Mouse (Mus musculus): ENCODE measurements around the gene Vps4a. TPM values are rescaled to one million over a fixed set of nuclear protein-coding genes. Genes with fewer than 3 reads are reported as not detected.

Gene Vps4a
- polyA plus RNA-seq, 1 experiment from 2014 or later = 57.8 TPM

DNA sequence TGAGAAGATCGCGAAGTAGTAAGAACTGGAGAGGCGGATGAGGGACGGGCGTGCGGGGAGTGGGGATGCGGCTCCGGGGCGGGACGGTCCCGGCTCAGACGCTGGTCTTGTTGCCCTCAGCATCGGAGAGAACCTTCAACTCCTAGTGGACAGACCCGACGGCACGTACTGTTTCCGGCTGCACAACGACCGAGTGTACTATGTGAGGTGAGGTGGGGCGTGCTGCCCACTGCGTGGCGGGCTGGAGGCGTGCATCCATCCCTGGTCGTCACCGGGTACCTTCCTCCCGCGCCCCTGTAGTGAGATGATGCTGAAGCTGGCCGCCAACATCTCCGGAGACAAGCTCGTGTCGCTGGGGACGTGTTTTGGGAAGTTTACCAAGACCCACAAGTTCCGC is 25.9 kb downstream of the Vps4a start:
- peak overlapping the region; percentile 99 for H3K4me3 ChIP-seq (ENCODE audit: low read length)
- peaks cover 26% of the 10 kb centered on the region for H3K36me3 ChIP-seq (ENCODE audit: control insufficient read depth, insufficient read depth)
- H3K9ac ChIP-seq (ENCODE audit: low read length) = peak overlapping the region; percentile 86
- H3K27me3 ChIP-seq (ENCODE audit: control insufficient read depth, insufficient read depth, low read length) = no peaks in the 10 kb centered on the region
- H3K9me3 ChIP-seq (replicated peaks; ENCODE audit: control insufficient read depth, low read length) = no peaks in the 10 kb centered on the region
- peak overlapping the region; percentile 43; the same call in 1 of the 2 replicates for H3K27ac ChIP-seq (ENCODE audit: low read length)
- peak overlapping the region; percentile 96 for H3K4me2 ChIP-seq (ENCODE audit: low read depth, low read length)
- H3K4me1 ChIP-seq (ENCODE audit: control insufficient read depth, insufficient read depth, low read length) = peaks cover 17% of the 10 kb centered on the region
- ATAC-seq (replicated peaks; ENCODE audit: extremely low read depth, insufficient read depth, low FRiP score) = peak; percentile 16
- under 1% methylated on average over 33 of the region's 33 CpGs for WGBS

DNA sequence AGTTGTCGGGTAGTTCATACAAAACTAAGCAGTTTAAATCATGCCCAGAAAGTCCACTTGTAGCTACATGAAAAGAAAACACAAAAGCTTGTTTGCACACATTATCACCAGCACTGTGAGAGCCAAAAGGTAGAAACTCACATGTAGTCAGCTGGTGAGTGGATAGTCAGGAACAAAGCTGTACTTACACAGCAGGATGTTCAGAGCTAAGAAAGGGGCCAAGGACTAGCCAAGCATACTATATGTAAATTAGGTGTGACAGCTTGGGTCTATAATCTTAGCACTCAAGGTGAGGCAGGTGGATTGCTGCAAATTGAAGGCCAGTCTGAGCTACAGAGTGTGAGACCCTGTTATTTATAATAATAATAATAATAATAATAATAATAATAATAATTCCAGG is 31.6 kb downstream of the Vps4a start:
- Histone ChIP-seq H3K36me3 (ENCODE audit: control insufficient read depth, insufficient read depth) (peaks cover 10% of the 10 kb centered on the region), H3K9me3 (replicated peaks; ENCODE audit: control insufficient read depth, low read length) (no peaks in the 10 kb centered on the region), H3K27me3 (ENCODE audit: control insufficient read depth, insufficient read depth, low read length) (no peaks in the 10 kb centered on the region), H3K9ac (ENCODE audit: low read length) (no peak overlapping the region), H3K4me3 (ENCODE audit: low read length) (no peak overlapping the region), H3K4me1 (ENCODE audit: control insufficient read depth, insufficient read depth, low read length) (peaks cover 3% of the 10 kb centered on the region; the same call in 1 of the 2 replicates), H3K4me2 (ENCODE audit: low read depth, low read length) (no peak overlapping the region), H3K27ac (ENCODE audit: low read length) (no peak overlapping the region)
- ATAC-seq (replicated peaks; ENCODE audit: extremely low read depth, insufficient read depth, low FRiP score) = no peak
- WGBS = 86% methylated on average over 1 of the region's 1 CpGs

DNA sequence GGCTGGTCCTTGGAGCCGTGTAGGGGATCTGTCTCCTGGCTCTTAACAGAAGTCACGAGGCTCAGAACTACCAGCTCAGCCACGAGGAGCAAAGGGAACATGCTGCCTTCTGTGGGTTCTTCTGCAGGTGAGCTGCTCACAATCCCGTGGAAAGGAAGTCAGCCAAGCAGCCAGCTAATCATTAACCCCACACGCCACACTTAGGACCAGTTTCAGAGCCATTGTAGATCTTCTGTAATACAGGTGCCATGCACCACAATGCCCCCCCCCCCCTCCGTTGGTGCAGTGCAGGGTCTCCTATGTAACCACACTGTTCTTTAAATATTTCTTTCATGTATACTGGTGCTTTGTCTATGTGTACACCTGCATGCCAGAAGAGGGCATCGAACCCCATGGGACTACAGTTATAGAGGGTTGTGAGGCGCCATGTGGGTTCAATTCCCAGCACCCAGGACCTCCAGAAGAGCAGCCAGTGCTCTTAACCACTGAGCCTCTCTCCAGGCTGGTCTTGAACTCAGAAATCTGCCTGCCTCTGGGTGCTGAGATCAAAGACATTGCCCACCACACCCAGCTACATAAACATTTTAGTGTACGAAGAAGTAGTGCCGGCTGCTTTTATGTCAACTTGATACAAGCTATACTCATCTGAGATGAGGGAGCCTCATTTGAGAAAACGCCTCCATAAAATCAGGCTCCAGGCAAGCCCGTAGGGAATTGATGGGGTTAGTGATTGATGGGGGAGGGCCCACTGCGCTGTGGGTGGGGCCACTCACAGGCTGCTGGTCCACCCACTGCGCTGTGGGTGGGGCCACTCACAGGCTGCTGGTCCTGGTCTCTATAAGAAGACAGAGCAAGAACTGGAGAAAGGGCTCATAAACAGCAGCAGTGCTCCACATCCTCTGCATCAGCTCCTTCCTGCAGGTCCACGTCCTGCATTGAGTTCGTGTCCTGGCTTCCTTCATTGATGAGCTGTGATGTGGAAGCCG is 34.8 kb downstream of the Vps4a start, which contains the start of gene Tmed6:
Gene Tmed6 (minus strand): TSS at position 134 of the 986 bp plus-strand sequence.
- Histone ChIP-seq H3K4me3 (ENCODE audit: low read length) (no peak within 1 kb of the TSS), H3K27me3 (ENCODE audit: control insufficient read depth, insufficient read depth, low read length) (no peaks in the 10 kb centered on the region), H3K4me2 (ENCODE audit: low read depth, low read length) (no peak within 1 kb of the TSS), H3K9me3 (replicated peaks; ENCODE audit: control insufficient read depth, low read length) (no peaks in the 10 kb centered on the region), H3K36me3 (ENCODE audit: control insufficient read depth, insufficient read depth) (peaks cover 11% of the 10 kb centered on the region), H3K9ac (ENCODE audit: low read length) (no peak within 1 kb of the TSS), H3K27ac (ENCODE audit: low read length) (no peak within 1 kb of the TSS), H3K4me1 (ENCODE audit: control insufficient read depth, insufficient read depth, low read length) (no peaks in the 10 kb centered on the region)
- WGBS = 57% methylated on average over 17 of the region's 17 CpGs
- ATAC-seq (replicated peaks; ENCODE audit: extremely low read depth, insufficient read depth, low FRiP score) = no peak

DNA sequence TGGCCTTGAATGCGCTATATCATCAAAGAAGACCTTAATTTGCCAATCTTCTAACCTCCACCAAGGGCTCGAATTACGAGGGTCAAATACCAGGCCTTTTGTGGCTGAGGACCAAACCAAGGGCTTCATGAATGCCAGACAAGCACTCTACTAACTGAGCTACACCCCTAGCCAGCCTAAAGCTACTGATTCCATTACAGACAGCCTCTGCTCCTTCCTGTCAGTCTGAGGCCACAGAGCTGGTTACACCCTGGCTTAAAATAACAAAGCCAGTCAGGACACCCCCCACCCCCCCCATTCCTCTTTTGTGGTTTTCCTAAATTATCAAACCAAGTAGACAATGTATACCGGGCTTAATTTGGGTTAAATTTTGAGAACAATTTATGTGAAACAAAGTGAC is 42.7 kb downstream of the Vps4a start:
- Histone ChIP-seq H3K9ac (ENCODE audit: low read length) (no peak overlapping the region), H3K36me3 (ENCODE audit: control insufficient read depth, insufficient read depth) (peaks cover 40% of the 10 kb centered on the region), H3K27me3 (ENCODE audit: control insufficient read depth, insufficient read depth, low read length) (no peaks in the 10 kb centered on the region)

DNA sequence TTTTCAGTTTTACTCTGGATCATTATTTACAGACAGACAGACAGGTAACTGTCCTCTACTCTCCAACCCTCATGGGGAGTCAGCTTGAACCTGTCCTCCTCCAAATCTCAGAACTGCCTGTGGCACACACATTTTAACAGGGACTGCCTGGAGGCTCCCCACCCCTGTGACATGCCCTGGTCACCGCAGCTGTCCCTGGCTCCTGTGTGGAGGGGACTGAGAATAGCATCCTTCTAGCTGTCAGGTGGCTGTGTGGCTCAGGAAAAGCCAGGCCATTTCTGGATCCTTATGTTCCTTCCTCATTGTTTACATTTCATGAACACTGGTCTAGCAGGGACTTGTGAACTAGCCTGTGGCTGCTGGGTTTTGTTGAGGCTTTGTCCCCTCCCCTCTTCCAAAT is 43.1 kb downstream of the Vps4a start:
- no peaks in the 10 kb centered on the region for H3K27me3 ChIP-seq (ENCODE audit: control insufficient read depth, insufficient read depth, low read length)
- H3K9me3 ChIP-seq (replicated peaks; ENCODE audit: control insufficient read depth, low read length) = no peaks in the 10 kb centered on the region
- peaks cover 40% of the 10 kb centered on the region for H3K36me3 ChIP-seq (ENCODE audit: control insufficient read depth, insufficient read depth)
- no peak overlapping the region for H3K27ac ChIP-seq (ENCODE audit: low read length)
- no peak overlapping the region for H3K9ac ChIP-seq (ENCODE audit: low read length)
- ATAC-seq (replicated peaks; ENCODE audit: extremely low read depth, insufficient read depth, low FRiP score) = no peak
- H3K4me2 ChIP-seq (ENCODE audit: low read depth, low read length) = no peak overlapping the region
- no peak overlapping the region for H3K4me3 ChIP-seq (ENCODE audit: low read length)
- 84% methylated on average over 1 of the region's 1 CpGs for WGBS
- H3K4me1 ChIP-seq (ENCODE audit: control insufficient read depth, insufficient read depth, low read length) = no peaks in the 10 kb centered on the region

More for the DNA sequence above, 42.7 kb downstream of the Vps4a start:
- Histone ChIP-seq H3K4me1 (ENCODE audit: control insufficient read depth, insufficient read depth, low read length) (no peaks in the 10 kb centered on the region), H3K9me3 (replicated peaks; ENCODE audit: control insufficient read depth, low read length) (no peaks in the 10 kb centered on the region), H3K4me3 (ENCODE audit: low read length) (no peak overlapping the region), H3K27ac (ENCODE audit: low read length) (no peak overlapping the region), H3K4me2 (ENCODE audit: low read depth, low read length) (no peak overlapping the region)
- no peak for ATAC-seq (replicated peaks; ENCODE audit: extremely low read depth, insufficient read depth, low FRiP score)
- 75% methylated on average over 4 of the region's 4 CpGs for WGBS

DNA sequence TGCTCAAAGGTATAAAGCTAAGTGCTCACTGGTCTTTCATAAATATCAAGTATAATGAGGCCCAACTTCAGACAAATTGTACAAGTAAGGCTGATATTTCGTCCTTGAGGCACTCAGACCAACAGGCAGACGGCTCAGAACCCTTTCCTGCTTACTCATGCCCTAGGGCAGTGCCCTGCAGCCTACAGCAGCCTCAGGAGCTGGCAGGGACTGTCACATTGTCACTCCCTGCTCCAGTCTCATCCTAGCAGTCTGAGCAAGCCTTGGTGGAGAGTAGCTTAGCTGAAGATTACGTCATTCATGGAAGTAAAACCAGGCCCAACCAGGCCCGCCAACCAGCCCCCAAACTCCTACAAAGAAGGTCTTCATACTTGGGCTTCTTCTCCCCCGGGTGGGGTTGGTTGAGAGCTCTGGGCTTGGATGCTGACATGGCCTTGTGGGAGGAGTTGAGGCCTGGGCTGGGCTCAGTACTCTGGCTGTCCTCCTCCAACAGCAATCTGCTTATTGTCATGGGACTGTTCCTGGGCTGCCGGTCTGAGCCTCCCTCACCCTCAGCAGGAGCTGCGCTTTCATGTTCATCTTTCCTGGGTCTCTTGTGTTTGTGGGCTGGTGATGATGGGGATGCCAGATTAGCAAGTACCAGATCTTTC is 45.3 kb downstream of the Vps4a start:
- Histone ChIP-seq H3K27me3 (ENCODE audit: control insufficient read depth, insufficient read depth, low read length) (no peaks in the 10 kb centered on the region), H3K27ac (ENCODE audit: low read length) (no peak overlapping the region), H3K9me3 (replicated peaks; ENCODE audit: control insufficient read depth, low read length) (no peaks in the 10 kb centered on the region), H3K4me2 (ENCODE audit: low read depth, low read length) (no peak overlapping the region), H3K4me3 (ENCODE audit: low read length) (no peak overlapping the region), H3K36me3 (ENCODE audit: control insufficient read depth, insufficient read depth) (peaks cover 31% of the 10 kb centered on the region), H3K4me1 (ENCODE audit: control insufficient read depth, insufficient read depth, low read length) (no peaks in the 10 kb centered on the region), H3K9ac (ENCODE audit: low read length) (no peak overlapping the region)
- WGBS = 80% methylated on average over 7 of the region's 7 CpGs
- no peak for ATAC-seq (replicated peaks; ENCODE audit: extremely low read depth, insufficient read depth, low FRiP score)

DNA sequence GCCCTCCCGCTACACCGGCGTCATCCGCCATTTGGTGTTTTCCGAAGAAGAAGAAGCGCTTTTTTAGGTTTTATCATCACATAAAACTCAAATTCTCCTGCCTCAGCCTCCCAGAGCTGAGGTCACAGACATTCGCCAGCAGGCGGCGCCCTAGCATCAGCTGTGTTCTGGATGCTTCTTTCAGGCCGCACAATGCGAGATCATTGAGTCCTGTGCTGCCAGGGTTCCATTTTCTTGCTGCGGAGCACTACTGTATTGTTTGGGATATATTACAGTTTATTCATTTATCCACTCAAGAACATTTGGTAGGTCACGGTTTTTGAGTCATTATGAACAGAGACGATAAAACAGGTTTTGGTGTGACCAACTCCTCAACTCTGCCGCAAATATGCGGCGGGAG is 54.3 kb downstream of the Vps4a start:
- Histone ChIP-seq H3K4me2 (ENCODE audit: low read depth, low read length) (no peak overlapping the region), H3K36me3 (ENCODE audit: control insufficient read depth, insufficient read depth) (peaks cover 42% of the 10 kb centered on the region), H3K9me3 (replicated peaks; ENCODE audit: control insufficient read depth, low read length) (no peaks in the 10 kb centered on the region), H3K27me3 (ENCODE audit: control insufficient read depth, insufficient read depth, low read length) (no peaks in the 10 kb centered on the region), H3K9ac (ENCODE audit: low read length) (no peak overlapping the region), H3K27ac (ENCODE audit: low read length) (no peak overlapping the region), H3K4me1 (ENCODE audit: control insufficient read depth, insufficient read depth, low read length) (no peaks in the 10 kb centered on the region), H3K4me3 (ENCODE audit: low read length) (no peak overlapping the region)
- no peak for ATAC-seq (replicated peaks; ENCODE audit: extremely low read depth, insufficient read depth, low FRiP score)
- 96% methylated on average over 17 of the region's 17 CpGs for WGBS

DNA sequence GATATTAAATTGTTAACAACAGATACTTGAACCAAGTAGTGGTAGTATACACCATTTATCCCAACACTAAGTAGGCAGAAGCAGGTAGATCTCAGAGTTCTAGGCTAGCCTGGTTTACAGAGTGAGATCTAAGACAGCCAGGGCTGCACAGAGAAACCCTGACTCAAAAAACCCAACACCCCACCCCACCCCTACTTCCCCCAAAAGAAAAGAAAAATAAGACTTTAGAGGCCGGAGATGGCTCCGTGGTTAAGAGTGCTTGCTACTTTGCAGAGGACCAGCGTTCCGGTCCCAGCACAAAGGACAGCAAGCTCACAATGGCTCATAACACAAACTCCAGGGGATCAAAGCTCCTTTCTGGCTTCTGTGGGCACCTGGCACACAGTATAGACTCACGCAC is 55.0 kb downstream of the Vps4a start:
- no peak for ATAC-seq (replicated peaks; ENCODE audit: extremely low read depth, insufficient read depth, low FRiP score)
- Histone ChIP-seq H3K9me3 (replicated peaks; ENCODE audit: control insufficient read depth, low read length) (no peaks in the 10 kb centered on the region), H3K4me1 (ENCODE audit: control insufficient read depth, insufficient read depth, low read length) (no peaks in the 10 kb centered on the region), H3K36me3 (ENCODE audit: control insufficient read depth, insufficient read depth) (peaks cover 41% of the 10 kb centered on the region), H3K4me2 (ENCODE audit: low read depth, low read length) (no peak overlapping the region), H3K27me3 (ENCODE audit: control insufficient read depth, insufficient read depth, low read length) (no peaks in the 10 kb centered on the region), H3K27ac (ENCODE audit: low read length) (no peak overlapping the region), H3K9ac (ENCODE audit: low read length) (no peak overlapping the region), H3K4me3 (ENCODE audit: low read length) (no peak overlapping the region)
- 96% methylated on average over 5 of the region's 5 CpGs for WGBS

DNA sequence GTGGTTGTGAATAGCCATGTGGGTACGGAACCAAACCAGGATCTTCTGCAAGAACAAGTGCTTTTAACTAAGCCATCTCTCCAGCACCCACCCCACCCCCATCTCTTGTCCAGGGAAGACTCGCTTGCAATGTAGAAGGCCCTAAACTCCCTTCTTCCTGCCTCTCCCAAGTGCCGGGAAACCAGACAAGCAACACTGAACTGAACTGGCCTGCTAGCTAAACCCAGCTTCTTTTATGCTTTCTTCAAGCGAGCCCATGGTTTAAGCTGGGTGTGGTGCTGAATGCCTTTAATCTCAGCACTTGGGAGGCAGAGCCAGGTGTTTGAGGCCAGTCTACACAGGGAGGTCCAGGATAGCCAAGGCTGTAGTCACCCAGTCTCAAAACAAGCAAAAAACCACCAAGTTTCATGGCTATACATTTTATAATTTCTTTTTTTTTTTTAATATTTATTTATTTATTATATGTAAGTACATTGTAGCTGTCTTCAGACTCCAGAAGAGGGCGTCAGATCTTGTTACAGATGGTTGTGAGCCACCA is 57.6 kb downstream of the Vps4a start:
- no peaks in the 10 kb centered on the region for H3K9me3 ChIP-seq (replicated peaks; ENCODE audit: control insufficient read depth, low read length)
- H3K36me3 ChIP-seq (ENCODE audit: control insufficient read depth, insufficient read depth) = peaks cover 36% of the 10 kb centered on the region
- H3K4me3 ChIP-seq (ENCODE audit: low read length) = no peak overlapping the region
- 94% methylated on average over 5 of the region's 5 CpGs for WGBS
- no peaks in the 10 kb centered on the region for H3K4me1 ChIP-seq (ENCODE audit: control insufficient read depth, insufficient read depth, low read length)
- no peaks in the 10 kb centered on the region for H3K27me3 ChIP-seq (ENCODE audit: control insufficient read depth, insufficient read depth, low read length)
- ATAC-seq (replicated peaks; ENCODE audit: extremely low read depth, insufficient read depth, low FRiP score) = no peak
- no peak overlapping the region for H3K27ac ChIP-seq (ENCODE audit: low read length)
- H3K4me2 ChIP-seq (ENCODE audit: low read depth, low read length) = no peak overlapping the region
- no peak overlapping the region for H3K9ac ChIP-seq (ENCODE audit: low read length)

Data from heart, embryonic 16.5 days (tissue).